Mouse (Mus musculus): ENCODE results near the gene Tmem183a. TPM values are rescaled to one million over a fixed set of nuclear protein-coding genes. Genes with fewer than 3 reads are reported as not detected.

Tmem183a gene
- polyA plus RNA-seq, 1 experiment = 98.5 TPM

GRCm38 (mm10) chr1:134342781-134343310 is 18.9 kb downstream of the Tmem183a start:
- 90% methylated on average over 8 of the region's 8 CpGs for WGBS
- Histone ChIP-seq H3K4me3 (ENCODE audit: control insufficient read depth, insufficient read depth, low read length) (no peak overlapping the region), H3K4me1 (replicated peaks; ENCODE audit: control insufficient read depth, insufficient read depth, low read length) (peaks cover 8% of the 10 kb centered on the region), H3K36me3 (ENCODE audit: control insufficient read depth, insufficient read depth, low read length) (peaks cover 5% of the 10 kb centered on the region), H3K27me3 (ENCODE audit: control insufficient read depth, insufficient read depth, low read length) (no peaks in the 10 kb centered on the region; the same call in 1 of the 2 replicates), H3K27ac (ENCODE audit: control insufficient read depth, insufficient read depth, low read length) (no peak overlapping the region)
- no peak for DNase-seq
- TF ChIP-seq CTCF (IDR thresholded peaks at IDR 0.05; ENCODE audit: borderline replicate concordance, control insufficient read depth, extremely low read depth, insufficient read depth, low read length, poor library complexity) = no peak
- TF ChIP-seq POLR2A (IDR thresholded peaks at IDR 0.05; ENCODE audit: control insufficient read depth, extremely low read depth, insufficient read depth, low read length, poor library complexity) = no peak

GRCm38 (mm10) chr1:134342278-134342664 is 19.5 kb downstream of the Tmem183a start:
- peaks cover 12% of the 10 kb centered on the region for H3K4me1 ChIP-seq (replicated peaks; ENCODE audit: control insufficient read depth, insufficient read depth, low read length)
- no peaks in the 10 kb centered on the region; the same call in 1 of the 2 replicates for H3K27me3 ChIP-seq (ENCODE audit: control insufficient read depth, insufficient read depth, low read length)
- 87% methylated on average over 2 of the region's 2 CpGs for WGBS
- TF ChIP-seq CTCF (IDR thresholded peaks at IDR 0.05; ENCODE audit: borderline replicate concordance, control insufficient read depth, extremely low read depth, insufficient read depth, low read length, poor library complexity) = no peak
- no peak for TF ChIP-seq POLR2A (IDR thresholded peaks at IDR 0.05; ENCODE audit: control insufficient read depth, extremely low read depth, insufficient read depth, low read length, poor library complexity)
- no peak overlapping the region for H3K4me3 ChIP-seq (ENCODE audit: control insufficient read depth, insufficient read depth, low read length)
- no peaks in the 10 kb centered on the region; the same call in 1 of the 2 replicates for H3K36me3 ChIP-seq (ENCODE audit: control insufficient read depth, insufficient read depth, low read length)
- no peak overlapping the region for H3K27ac ChIP-seq (ENCODE audit: control insufficient read depth, insufficient read depth, low read length)
- DNase-seq = no peak

DNA sequence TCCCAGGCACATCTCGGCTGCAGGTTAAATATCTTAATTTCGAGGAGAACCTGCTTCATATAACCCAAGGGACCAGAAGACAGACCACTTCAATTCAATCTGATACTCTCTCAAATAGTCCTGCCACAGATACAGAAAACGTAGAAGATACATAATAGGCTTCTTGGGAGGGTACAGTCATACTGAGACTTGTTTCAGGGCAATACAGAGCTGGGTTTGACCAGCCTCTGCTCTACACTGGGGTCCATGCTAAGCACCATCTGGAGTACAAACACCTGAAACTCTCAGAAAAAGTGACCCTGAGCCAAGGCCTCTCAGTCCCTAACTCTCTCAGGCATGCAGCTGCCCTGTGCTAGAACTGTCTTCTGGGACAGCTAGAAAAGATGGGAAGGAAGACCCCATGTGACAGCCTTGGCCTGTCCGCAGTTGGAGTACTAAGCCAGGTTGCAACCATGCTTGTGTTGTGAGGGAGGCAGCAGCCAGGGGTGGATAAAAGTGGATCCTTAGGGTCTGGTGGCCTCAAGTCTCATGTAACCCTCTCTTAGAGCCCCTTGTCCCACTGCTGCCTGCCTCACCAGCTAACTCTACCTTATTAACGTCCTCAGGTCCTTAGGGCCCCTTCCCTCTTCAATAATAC is 20.0 kb downstream of the Tmem183a start:
- H3K4me1 ChIP-seq (replicated peaks; ENCODE audit: control insufficient read depth, insufficient read depth, low read length) = peaks cover 16% of the 10 kb centered on the region
- H3K27me3 ChIP-seq (ENCODE audit: control insufficient read depth, insufficient read depth, low read length) = no peaks in the 10 kb centered on the region; the same call in 1 of the 2 replicates
- no peak overlapping the region for H3K27ac ChIP-seq (ENCODE audit: control insufficient read depth, insufficient read depth, low read length)
- WGBS = 89% methylated on average over 5 of the region's 5 CpGs
- TF ChIP-seq CTCF (IDR thresholded peaks at IDR 0.05; ENCODE audit: borderline replicate concordance, control insufficient read depth, extremely low read depth, insufficient read depth, low read length, poor library complexity) (no peak), POLR2A (IDR thresholded peaks at IDR 0.05; ENCODE audit: control insufficient read depth, extremely low read depth, insufficient read depth, low read length, poor library complexity) (no peak)
- DNase-seq = no peak
- H3K4me3 ChIP-seq (ENCODE audit: control insufficient read depth, insufficient read depth, low read length) = no peak overlapping the region
- no peaks in the 10 kb centered on the region for H3K36me3 ChIP-seq (ENCODE audit: control insufficient read depth, insufficient read depth, low read length)

- peaks cover 31% of the 10 kb centered on the region for H3K4me1 ChIP-seq (replicated peaks; ENCODE audit: control insufficient read depth, insufficient read depth, low read length)
These were observed 21.8 kb downstream of the Tmem183a start for GRCm38 (mm10) chr1:134339757-134340619.

DNA sequence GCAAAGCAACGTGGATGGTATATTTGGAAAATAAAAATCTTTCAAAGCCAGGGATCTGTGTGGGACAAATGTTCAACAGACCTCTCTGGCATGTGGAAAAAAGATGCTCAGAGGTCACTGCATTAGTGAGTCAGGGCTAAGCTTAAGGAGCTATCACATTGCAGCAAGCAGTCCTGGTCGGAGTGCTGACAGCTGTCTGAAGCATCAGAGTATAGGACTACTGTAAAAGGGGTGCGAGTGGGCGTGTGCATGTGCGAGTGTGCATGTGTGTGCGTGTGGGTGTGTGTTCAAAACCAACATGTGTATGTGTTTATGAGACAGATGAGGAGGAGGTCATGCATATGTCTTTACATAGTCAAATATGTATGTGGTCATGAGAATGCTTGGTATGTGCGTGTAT is 22.6 kb downstream of the Tmem183a start:
- 96% methylated on average over 7 of the region's 7 CpGs for WGBS
- H3K27ac ChIP-seq (ENCODE audit: control insufficient read depth, insufficient read depth, low read length) = no peak overlapping the region

More at GRCm38 (mm10) chr1:134339757-134340619, 21.8 kb downstream of the Tmem183a start:
- 96% methylated on average over 18 of the region's 18 CpGs for WGBS
- DNase-seq = no peak
- Histone ChIP-seq H3K27ac (ENCODE audit: control insufficient read depth, insufficient read depth, low read length) (no peak overlapping the region), H3K4me3 (ENCODE audit: control insufficient read depth, insufficient read depth, low read length) (no peak overlapping the region), H3K36me3 (ENCODE audit: control insufficient read depth, insufficient read depth, low read length) (no peaks in the 10 kb centered on the region), H3K27me3 (ENCODE audit: control insufficient read depth, insufficient read depth, low read length) (no peaks in the 10 kb centered on the region; the same call in 1 of the 2 replicates)
- TF ChIP-seq POLR2A (IDR thresholded peaks at IDR 0.05; ENCODE audit: control insufficient read depth, extremely low read depth, insufficient read depth, low read length, poor library complexity) (no peak), CTCF (IDR thresholded peaks at IDR 0.05; ENCODE audit: borderline replicate concordance, control insufficient read depth, extremely low read depth, insufficient read depth, low read length, poor library complexity) (no peak)

GRCm38 (mm10) chr1:134336958-134337710 is 24.6 kb downstream of the Tmem183a start:
- Histone ChIP-seq H3K4me3 (ENCODE audit: control insufficient read depth, insufficient read depth, low read length) (no peak overlapping the region), H3K27ac (ENCODE audit: control insufficient read depth, insufficient read depth, low read length) (no peak overlapping the region), H3K36me3 (ENCODE audit: control insufficient read depth, insufficient read depth, low read length) (no peaks in the 10 kb centered on the region), H3K27me3 (ENCODE audit: control insufficient read depth, insufficient read depth, low read length) (no peaks in the 10 kb centered on the region), H3K4me1 (replicated peaks; ENCODE audit: control insufficient read depth, insufficient read depth, low read length) (peaks cover 42% of the 10 kb centered on the region)
- 15% methylated on average over 11 of the region's 11 CpGs for WGBS
- DNase-seq = no peak
- TF ChIP-seq POLR2A (IDR thresholded peaks at IDR 0.05; ENCODE audit: control insufficient read depth, extremely low read depth, insufficient read depth, low read length, poor library complexity) (no peak), CTCF (IDR thresholded peaks at IDR 0.05; ENCODE audit: borderline replicate concordance, control insufficient read depth, extremely low read depth, insufficient read depth, low read length, poor library complexity) (no peak)

More for the DNA sequence above, 22.6 kb downstream of the Tmem183a start:
- TF ChIP-seq POLR2A (IDR thresholded peaks at IDR 0.05; ENCODE audit: control insufficient read depth, extremely low read depth, insufficient read depth, low read length, poor library complexity) (no peak), CTCF (IDR thresholded peaks at IDR 0.05; ENCODE audit: borderline replicate concordance, control insufficient read depth, extremely low read depth, insufficient read depth, low read length, poor library complexity) (no peak)
- no peaks in the 10 kb centered on the region for H3K27me3 ChIP-seq (ENCODE audit: control insufficient read depth, insufficient read depth, low read length)
- H3K4me1 ChIP-seq (replicated peaks; ENCODE audit: control insufficient read depth, insufficient read depth, low read length) = peaks cover 30% of the 10 kb centered on the region
- no peaks in the 10 kb centered on the region for H3K36me3 ChIP-seq (ENCODE audit: control insufficient read depth, insufficient read depth, low read length)
- no peak for DNase-seq
- H3K4me3 ChIP-seq (ENCODE audit: control insufficient read depth, insufficient read depth, low read length) = no peak overlapping the region
